Mouse (Mus musculus): ENCODE measurements at regions not wholly inside any gene's neighbourhood (a gene's known extent, or its start where the extent isn't known, plus 50 kb on each side); places are given as distances from the start of the nearest gene placed in this dataset.

DNA sequence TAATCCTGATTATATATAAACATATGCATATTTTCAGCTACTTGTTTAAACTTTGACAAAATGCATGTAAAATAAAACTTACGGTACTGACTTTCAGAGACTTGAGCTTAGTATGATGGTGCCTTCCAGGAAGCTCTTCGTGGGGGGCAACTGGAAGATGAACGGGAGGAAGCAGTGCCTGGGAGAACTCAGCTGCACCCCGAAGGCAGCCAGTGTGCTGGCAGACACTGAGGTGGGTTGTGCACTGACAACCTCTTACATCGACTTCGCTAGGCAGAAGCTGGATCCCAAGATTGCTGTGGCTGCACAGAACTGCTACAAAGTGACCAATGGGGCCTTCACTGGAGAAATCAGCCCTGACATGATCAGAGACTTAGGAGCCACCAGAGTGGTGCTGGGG, 61.5 kb upstream of the Prdm1 start:
- DNase-seq (ENCODE audit: low read depth, low spot score), result no peak

DNA sequence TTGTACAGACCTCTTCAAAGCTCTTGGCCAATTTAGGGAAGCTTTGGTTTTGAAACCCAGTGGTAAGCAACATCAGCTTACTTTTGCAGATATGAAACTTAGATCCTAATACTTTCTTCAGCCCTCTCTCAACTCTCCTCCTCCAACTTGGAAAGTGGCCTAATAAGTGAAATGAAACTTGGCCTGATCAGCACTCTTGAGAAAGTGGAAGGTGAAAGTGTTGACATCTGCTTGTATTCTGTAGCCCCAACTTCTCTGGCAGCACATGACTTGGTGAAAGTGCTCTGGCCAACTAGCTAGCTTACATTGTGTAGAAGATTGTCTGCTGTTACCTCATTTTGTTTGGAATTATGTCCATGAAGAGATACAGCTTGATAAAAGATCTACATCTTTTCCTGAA, 61.1 kb upstream of the Prdm1 start:
- no peak for DNase-seq (ENCODE audit: low read depth, low spot score)

DNA sequence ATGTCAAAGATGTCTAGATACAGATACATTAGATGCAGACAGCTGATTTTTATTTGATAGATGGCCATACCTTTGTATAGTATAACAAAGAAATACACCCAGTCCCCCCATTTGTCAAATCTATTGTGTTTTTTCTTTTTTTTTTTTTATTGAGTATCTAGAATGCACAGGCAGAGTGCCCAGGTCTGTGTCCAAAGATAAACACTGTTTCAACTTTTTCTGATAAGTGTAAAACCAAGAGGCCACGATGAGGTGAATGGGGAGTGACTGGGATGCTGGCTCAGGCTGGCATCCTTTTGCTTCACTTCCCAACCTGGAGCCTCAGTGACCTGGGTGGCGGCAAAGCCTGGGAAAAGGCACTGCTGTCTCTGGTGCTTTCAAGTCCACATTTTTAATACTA, 54.4 kb upstream of the Prdm1 start:
- DNase-seq (ENCODE audit: low read depth, low spot score), result no peak
